Mouse (Mus musculus) layer of hippocampus, adult 18-20 months (tissue): Measurements from ENCODE around the gene Zfp697. TPM values are rescaled to one million over a fixed set of nuclear protein-coding genes. Genes with fewer than 3 reads are reported as not detected.
"Not testable (repeated sequence)": the region's sequence is repeated elsewhere in the genome, so short reads cannot be mapped to it uniquely, and the experiment has no call there.

Source experiments
- DNase-seq, 2 experiments: peaks; one replicate each; pipeline ENCODE4 v3.0.0; 2022; ENCODE audit warnings: low spot score in 2 of 2
- total RNA-seq, 2 experiments: library from RNA; stranded (reverse); gene quantifications; 2 replicates each; pipeline ENCODE4 v1.2.3; 2021

Gene Zfp697
- total RNA-seq, 2 experiments from 2014 or later = 25.8 to 27.0 TPM

DNA sequence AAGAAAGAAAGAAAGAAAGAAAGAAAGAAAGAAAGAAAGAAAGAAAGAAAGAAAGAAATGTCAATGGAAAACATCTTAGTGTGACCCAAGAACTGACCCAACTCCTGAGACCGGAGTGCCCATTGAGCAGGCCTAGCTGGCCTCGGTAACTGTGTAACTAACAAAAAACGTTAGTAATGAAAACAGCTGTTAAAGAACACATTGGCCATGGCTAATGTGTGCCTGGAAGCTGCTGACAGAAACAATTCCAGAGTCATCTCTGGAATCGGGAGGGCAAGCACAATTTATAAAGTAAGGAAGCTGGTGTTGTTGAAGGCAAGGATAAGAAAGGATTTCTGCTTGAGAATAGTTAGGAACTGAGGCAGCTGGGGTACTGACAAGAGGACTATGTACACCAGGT lies 14.0 kb upstream of the Zfp697 start:
- no peak for DNase-seq

DNA sequence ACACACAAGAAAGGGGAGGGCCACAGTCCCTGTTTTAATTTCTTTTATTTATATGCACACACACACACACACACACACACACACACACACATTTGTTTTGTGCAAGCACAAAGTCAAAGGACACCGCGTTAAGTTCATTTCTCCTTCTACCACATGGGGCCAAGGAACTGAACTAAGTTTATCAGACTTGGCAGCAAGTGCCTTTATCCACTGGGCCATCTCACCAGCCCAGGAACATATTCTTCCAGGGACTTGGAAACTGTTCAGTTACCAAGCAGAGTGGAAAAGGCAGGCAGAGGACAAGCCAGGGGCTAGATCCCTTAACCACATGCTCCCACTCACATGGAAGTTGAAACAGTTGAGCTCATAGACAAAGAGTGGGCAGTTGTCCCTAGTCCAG lies 13.5 kb upstream of the Zfp697 start:
- no peak for DNase-seq

DNA sequence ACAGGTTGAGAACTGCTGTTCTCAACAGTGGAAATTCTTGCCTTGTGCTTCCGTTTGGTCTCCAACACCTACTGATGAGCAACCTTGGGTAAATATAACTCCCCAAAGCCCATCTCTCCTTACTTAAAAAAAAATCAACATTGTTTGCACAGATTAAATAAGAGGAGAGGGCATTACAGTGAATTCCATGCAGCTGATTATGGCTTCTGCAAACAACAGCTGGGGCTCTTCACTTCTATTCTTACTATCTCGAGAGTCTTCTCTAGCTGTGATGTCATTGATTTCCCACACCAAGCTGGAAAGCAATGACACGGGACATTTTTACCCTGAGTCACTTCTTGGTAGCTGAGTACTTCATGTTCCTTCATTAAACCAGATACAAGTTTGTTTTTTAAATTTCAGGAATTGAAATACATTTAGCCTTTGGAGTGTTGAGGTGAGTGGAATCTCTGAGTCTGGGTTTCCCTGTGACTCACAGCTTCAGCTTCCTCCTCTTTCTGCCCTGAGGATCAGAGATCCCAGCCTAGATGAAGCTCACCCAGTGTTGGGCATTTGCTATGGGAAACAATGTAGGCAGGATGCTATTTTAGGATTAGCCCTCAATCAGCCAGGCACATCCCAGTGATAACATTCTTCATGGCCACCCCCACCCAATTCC lies 8.1 kb upstream of the Zfp697 start:
- no peak for DNase-seq

DNA sequence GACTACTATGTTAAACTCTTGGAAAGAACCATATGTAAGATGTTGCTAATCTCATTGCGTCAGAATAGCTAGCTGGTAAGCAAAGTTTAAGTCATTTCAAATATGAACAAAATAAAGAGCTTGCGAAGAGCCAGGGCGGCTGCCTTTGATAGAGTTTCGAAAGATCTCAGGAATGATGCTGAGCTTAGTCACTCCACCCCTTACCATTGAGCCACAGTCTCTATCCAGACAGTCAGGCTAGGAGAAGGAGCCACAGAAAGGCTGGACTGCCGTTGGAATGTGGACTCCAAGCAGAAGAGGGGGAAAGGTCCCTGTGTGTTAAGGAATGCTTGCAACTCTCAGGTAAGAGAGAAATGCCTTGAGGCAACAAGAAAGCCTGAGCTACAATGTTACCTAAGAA lies 7.3 kb upstream of the Zfp697 start:
- DNase-seq = no peak

DNA sequence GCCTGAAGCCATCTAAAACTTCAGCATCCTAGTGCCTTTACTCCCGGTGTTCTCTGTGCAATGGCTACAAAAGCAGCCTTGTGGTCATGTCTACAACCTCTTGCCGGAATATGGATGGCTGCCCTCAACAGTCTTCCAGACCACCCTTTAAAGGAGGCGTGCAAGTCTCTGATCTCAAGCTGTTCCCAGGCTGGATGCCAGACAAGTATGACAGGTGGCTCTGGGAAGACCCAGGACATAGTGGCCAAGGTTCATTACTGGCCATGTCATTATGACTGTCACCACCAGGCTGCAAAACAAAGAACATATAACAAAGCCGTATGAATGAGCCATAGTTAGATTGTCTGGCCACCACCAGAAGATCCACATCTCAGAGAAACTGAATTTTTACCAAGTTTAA lies 4.0 kb upstream of the Zfp697 start:
- no peak for DNase-seq

DNA sequence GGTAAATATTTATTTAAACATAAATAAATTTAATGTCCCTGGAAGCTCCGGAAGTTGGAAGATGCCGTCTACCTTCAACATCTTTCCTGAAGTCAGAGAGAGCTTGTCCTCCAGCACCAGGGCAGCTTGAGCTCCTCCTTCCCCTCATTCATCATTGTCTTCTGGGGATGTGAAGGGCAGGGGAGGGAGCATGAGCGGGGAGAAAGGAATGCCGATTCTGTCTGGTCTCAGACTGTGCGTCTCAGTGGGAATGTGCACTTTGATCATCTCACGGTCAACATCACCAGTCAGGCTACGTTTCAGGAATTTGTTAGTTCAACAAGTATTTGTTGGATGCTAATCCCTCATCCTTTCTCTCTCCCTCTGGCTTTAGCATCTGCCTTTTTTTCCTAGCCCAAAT lies 3.0 kb upstream of the Zfp697 start:
- DNase-seq = no peak

DNA sequence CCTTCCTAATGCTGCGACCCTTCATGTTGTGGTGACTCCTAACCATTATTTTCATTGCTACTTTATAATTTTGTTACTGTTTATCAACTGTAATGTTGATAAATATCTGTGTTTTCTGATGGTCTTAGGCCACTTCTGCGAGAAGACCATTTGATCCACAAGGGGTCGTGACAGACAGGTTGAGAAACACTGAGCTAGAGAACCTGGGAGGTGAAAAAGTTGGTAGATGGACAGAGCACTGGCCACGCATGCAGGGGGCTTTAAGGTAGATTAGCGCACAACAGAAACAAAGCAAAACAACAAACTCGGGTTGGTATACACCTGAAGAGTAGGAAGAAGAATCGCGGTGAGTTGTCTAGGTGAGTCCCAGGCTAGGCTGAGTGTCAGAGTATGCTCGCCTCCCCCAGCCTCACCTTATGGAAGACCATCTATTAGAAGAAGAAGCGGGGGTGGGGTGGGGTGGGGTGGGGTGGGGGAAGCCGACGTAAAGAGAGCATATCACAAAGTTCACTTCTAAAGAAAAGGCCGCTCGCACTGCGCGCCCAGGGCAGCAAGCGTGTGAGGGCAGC lies 500 bp upstream of the Zfp697 start:
- DNase-seq = no peak

DNA sequence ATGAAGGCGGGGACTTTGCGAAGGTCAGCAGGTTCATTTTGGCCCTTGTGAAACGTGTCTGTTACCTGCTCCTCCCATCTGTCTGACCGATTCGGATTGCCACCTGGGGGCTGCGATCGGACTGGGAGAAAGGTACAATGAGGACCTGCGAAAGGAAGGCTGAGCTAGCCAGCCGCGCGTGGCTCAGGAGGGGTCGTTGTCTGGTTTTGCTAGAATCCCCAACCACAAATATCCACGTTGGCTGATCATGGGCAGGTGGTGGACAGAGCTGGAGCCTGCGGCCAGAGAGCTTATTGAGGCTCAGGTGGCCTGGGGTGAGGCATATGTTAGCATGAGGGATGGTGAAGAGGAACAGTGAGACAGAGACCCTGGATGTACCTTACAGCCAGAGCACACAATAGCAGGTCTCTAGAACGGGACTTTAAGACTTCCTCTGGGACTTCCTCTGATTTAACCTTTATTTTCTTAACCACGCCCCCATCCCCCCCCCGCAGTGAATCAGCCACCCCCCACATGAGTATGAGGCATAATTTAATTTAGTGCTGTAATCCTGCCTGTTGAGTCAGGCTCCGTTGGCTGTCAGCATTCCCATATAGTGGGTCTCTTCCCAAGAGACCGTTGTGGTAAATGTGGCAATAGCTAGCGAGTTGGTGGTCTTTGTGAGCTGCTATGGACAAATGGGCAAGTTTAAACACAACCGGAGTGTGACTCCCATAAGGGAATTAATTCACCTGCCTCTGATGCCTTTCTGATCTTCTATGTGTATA lies 946 bp downstream of the Zfp697 start:
- no peak for DNase-seq

DNA sequence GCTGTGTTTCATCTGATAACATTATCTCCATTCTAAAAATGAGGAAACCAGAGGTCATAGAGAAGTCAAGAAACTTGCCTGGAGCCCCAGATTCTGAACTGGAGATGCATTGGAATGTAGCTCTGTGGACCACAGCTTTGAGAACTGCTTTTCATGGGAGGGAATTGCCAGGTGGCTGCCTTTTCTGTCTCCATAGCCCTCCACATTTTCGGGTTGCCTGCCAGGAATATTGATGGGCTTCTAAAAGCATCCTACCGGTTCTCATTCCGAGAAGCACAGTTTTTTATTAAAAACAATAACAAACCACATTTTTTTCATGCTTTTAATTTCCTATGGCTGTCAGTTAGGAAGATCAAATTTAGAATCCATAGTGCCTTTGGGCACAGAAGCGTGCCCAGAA lies 4.8 kb downstream of the Zfp697 start:
- peak in 1 of 2 experiments; percentile 41 for DNase-seq

DNA sequence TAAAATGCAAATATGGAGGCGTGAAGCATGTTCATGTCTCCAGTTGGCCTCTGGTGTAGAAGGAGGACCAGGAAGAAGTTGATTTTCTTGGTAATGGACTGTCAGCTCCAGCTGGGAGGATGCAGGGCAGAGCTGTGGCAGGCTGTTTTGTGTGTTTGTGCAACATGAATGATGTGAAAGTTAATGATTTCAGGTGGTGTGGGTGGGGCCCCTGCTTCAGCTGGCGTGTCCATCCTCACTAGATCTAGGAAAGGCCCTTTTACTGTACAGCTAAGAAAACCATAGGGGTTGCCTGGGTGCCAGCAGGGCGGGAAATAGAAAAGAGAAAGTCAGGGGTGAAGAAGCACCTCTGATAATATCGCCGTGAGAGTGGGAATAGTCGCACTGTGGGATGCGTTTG lies 5.5 kb downstream of the Zfp697 start:
- no peak for DNase-seq

DNA sequence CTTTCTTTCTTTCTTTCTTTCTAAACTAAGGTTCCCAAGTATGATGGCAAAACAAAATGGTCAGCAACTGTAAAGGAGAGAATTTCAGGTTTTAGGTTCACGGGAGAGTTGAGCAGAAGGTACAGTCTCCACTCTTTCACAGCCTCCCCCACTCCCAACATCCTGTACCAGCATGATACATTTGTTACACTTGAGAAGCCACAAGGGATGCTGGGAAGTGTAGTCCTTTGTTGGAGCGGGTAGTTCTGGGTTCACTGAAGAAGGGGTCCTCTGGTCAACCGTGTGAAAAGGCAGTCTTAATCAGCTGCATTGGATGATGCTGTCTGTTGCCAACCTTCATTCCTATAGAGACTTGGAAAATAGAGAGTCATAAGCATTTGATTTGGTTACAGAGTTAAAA lies 7.0 kb downstream of the Zfp697 start:
- DNase-seq = no peak

DNA sequence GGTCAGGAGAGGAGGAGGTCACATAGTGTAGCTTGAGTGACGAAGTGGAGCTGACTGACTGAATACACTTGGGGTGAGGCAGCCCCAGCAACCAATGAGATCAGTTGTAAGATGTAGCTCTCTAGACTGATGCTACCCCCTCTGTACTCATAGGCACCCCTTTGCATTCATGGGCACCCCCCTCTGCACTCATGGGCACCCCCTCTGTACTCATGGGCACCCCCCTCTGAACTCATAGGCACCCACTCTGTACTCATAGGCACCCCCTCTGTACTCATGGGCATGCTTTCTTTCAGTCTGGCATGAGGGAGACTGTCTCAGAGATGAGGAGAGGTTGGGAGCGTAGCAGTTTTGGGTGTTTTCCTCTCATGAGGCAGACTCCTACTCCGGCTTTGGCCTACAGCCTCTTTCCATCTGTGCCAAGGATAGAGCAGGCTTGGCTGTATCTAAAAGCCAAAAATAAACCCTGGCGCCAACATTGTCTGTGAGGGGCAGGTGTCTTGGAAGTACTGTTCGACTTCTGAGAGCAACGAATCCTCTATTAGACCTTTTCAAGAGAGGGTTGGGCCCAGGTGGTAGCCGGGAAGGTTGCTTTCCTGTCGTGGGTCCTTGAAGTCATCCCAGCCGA lies 22.1 kb downstream of the Zfp697 start:
- DNase-seq = not testable (repeated sequence)

DNA sequence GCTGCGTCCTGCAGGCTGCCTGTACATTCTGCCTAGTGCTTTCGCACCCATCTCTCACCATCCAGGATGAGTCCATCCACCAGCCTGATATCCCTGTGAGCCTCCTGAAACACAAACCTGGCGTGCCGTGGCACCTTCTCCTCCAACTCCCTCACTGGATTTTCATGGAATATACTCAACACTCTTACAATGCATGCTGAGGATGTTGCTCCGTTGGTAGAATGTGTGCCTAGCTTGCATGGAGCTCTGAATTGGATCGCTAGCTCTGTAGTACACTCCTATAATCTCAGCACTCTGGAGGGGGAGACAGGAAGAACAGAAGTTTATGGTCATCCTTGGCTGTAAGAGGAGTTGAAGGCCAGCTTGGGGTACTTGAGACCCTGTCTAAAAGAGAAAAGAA lies 23.6 kb downstream of the Zfp697 start:
- not testable (repeated sequence) for DNase-seq

DNA sequence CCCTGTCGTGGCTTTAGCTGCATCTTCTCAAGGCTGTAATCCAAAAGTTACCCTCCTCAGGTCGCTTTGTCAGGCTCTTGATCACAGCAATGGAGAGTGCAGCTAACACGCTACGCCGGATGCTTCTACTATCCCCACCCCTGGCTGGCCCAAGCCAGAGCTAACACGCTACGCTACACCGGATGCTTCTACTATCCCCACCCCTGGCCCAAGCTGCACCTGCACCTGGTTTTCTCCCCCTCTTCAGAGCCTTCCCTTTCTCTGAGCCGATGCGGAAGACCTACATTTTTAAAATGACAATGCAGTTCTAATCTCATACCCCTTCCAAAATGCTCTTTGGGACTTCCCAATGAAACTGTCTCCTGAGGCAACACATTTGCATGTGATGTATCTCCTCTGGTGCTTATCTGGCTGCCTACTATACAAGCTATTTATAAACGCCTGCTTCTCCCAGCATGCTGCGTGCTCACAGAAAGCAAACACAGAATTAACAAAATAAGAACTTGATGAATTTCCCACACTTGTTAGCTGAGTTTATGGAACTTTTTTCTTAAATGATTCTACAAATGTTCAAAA lies 24.4 kb downstream of the Zfp697 start:
- DNase-seq = peak in 1 of 2 experiments; percentile 36

DNA sequence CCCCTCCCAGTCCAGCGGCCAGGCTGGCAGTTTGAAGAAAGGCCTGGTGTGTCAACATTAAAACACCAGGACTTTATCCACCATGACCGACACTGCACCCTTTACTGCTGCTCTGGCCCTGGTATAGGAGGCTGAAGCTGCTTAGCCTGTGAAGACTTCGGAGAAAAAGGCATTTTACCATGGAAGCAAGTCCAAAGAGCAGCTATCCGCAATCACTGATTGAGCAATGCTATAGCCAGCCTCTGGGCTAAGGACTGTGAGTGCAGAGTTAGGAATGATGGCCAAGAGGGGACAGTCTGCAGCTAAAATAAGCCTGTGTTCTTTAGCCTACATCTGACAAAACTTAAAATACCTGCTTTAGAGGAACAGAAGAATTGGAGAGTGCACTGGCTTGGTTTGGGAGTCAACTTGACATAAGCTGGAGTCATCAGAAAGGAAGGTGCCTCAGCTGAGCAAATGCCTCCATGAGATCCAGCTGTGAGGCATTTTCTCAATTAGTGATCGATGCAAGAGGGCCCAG lies 25.1 kb downstream of the Zfp697 start:
- DNase-seq = not testable (repeated sequence)

DNA sequence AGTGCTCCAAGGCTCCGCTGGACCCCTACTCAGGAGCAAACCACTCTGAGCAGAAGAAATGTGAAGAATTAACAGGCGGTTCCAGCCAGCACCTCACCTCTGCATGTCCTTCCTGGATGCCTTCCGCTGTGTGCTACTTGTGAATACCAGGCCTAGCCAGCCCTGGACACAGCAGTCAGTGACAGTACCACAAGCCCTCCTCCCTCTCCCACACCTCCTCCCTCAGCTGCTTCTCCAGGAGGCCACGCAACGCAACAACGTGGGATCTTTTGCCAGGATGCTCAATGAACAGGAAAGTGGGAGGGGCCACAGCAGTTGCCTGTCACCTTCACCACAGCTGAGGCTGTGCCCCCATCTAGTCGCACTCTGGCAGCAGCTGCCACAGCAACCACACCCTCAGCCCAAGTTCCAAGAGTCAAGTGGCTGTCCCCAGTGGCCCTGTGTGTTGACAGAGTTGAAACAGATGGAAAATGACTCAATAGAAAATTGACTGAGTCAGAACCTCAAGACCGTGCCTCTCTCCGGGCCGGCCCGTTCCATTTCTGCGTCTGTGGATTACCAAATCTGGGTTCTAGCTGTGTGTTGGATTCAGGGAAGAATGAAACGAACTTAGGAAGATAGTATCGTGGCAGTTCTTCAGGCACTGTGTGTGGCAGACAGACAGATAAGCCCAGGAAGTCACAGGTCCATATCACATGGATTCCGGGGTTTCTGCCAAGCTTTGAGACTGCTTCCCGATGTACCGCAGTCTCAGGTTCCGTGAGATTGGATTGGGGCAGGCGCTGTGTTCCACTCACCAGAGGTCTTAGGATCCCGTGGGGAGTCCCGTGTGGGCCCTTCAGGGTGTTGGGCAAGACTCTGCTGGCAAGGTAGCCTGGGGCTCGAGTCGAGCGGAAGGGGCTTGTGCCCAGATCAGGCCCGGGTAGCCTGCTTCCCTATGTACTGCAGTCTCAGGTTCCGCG lies 28.6 kb downstream of the Zfp697 start:
- not testable (repeated sequence) for DNase-seq

DNA sequence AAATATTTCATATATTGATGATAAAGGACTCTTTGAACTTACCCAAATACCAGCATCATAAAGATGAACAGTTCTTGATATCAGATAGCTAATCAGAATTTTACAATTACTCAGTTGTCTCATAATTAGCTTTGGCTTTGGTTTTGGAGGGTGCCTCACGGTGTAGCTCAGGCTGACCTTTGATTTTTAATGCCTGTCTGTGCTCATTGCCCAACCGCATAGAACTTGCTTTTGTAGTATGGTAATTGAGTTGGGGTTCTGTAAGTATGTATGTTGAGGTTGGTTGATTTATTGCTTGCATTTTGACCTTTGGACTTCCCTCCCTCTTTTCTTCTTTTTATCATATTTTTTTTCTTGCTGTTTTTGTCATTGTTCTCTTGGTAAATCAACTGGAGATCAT lies 31.5 kb downstream of the Zfp697 start:
- DNase-seq = no peak

DNA sequence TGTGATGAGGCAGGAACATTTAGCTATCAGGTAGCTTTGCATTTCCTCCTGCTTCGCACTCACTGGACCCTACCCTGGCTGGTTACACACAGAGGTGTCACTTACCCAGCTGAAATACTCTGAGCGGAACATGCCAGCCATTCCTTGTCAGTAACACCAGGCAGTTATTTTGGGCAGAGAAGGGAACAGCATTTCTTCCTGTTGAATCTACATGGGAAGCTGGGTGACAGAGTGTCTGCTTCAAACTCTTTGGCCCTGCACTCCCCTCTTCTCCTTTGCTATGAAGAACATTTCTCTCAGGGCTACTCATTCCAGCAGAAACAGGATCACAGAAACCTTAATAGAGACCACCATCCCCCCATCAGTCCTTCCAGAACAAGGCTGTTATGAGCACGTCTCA lies 32.0 kb downstream of the Zfp697 start:
- DNase-seq = no peak

DNA sequence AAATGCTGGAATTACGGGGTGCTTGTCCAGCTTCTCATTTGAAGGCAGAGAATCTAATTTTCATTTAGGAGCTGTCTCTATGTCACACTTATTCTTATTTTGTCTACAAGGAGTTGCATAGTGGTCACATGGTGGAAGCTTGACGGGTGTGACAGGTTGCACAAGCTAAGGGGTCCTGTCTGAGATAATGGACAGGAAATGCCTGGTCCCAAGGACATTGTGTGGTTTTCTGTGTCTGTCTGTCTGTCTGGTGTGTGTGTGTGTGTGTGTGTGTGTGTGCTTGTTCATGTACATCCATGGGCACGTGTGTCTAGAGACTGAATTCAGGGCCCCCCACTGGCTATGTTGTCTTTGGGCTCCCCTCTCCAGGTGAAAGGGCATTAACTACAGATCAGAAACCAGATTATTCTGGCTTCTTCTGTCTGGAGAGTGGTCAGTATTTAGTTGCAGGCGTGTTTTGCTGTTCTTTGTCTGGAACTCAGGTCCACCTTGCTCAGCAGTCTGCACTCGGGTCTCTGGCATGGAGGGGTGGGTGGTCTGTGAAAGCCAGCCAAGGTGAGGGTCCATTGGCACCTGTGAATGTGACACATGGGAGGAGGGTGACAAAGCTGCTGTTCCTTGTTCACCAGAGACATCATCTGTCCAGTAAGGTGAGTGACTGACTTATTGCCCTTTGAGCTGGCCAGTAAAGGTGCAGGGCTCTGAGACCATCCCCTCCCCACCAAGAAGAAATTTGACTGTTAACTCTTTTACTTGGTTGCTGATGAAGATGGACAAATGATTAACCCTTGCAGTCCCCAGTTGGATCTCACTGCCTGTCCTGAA lies 34.4 kb downstream of the Zfp697 start:
- DNase-seq = no peak
